Mouse (Mus musculus): ENCODE data around the gene Rreb1. TPM values are rescaled to one million over a fixed set of nuclear protein-coding genes. Genes with fewer than 3 reads are reported as not detected.

The Rreb1 gene
- polyA plus RNA-seq, 1 experiment from 2014 or later: 10.0 TPM

DNA sequence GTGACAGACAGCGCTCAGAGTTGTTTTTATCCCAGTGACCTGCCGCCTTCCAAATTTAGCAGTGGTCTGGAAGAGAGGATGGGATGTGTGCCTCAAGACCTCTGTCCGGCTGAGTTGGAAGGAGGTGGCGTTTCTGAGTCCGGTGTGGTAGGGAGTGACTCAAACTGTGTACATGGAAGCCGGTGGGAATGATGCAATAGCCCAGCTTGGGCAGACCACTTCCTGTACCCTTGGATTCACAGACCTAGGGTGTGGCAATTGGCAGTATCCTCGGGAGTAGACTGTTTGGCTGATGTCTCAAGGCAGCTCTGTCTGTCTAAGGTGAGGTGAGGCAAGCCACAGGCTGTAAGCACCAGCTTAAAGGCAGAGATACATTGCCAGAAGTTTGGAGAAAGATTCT, 6.0 kb downstream of the Rreb1 start:
- WGBS: 45% methylated on average over 7 of the region's 7 CpGs
- no peak overlapping the region for H3K4me3 ChIP-seq (ENCODE audit: low read depth, low read length)
- TF ChIP-seq EP300 (IDR thresholded peaks at IDR 0.05): 0 out of 2 replicates have a peak, but pooled peaks have one; percentile 27
- TF ChIP-seq CTCF (IDR thresholded peaks at IDR 0.05): no peak
- H3K4me2 ChIP-seq (replicated peaks; ENCODE audit: low read depth, low read length): no peak overlapping the region
- no peaks in the 10 kb centered on the region for H3K36me3 ChIP-seq (ENCODE audit: insufficient read depth, low read length)
- no peak overlapping the region for H3K9ac ChIP-seq (replicated peaks; ENCODE audit: low read depth)
- H3K9me3 ChIP-seq (ENCODE audit: low read length): no peaks in the 10 kb centered on the region
- DNase-seq (ENCODE audit: low spot score) (peak; percentile 69), ATAC-seq (peak; percentile 87)
- no peak overlapping the region for H3K27ac ChIP-seq (ENCODE audit: low read length)
- no peaks in the 10 kb centered on the region for H3K27me3 ChIP-seq (replicated peaks; ENCODE audit: insufficient read depth, low read length)
- H3K4me1 ChIP-seq (ENCODE audit: insufficient read depth, low read depth, low read length): no peaks in the 10 kb centered on the region; the same call in 1 of the 2 replicates

DNA sequence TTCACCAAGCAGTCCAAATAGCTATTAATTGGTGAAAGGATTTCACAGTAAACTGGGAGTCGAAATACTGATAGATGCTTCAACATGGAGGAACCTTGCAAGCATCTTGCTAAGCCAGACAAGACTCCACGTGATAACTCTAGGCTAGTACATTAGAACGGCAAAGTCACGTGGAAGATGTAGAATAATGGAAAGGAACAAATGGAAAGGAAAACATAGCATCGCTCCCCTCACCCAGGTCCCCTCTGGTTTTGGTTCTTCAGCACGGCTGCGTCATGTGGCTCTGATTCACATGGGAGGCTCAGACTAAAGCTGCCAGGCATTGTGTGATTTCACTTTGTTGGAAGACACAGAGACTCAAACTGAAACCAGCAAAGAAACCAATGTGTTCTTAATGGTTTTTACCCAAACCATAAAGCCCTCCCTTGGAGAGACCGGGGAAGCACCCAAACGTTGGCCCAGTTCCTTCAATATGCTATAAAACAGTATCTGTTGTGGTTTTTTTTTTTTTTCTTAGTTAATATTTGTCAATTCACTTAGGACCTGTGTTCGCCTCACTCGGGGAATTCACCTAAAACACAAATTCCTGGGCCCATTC, 14.6 kb downstream of the Rreb1 start:
- no peak for ATAC-seq

DNA sequence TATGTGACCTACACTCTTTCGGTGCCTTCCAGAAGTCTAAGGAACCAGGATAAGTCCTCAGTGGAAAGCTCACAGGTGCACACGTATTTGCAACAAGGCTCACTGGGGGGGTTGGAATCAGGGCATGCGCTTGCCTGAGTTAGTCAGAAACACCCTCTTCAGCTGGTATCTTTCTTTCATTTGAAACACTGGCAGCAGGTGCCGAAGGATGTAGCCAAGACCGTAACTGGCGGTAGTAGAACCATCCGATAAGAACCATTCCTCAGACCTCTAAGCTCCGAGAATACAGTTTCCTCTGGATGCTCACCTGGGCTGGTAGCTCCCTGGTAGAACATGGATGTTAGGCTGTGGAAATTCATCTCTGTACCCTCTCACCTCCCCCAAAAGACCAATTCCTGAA, 20.6 kb downstream of the Rreb1 start:
- Histone ChIP-seq H3K27ac (ENCODE audit: low read length) (no peak overlapping the region), H3K4me2 (replicated peaks; ENCODE audit: low read depth, low read length) (no peak overlapping the region), H3K4me1 (ENCODE audit: insufficient read depth, low read depth, low read length) (no peaks in the 10 kb centered on the region), H3K27me3 (replicated peaks; ENCODE audit: insufficient read depth, low read length) (no peaks in the 10 kb centered on the region), H3K9ac (replicated peaks; ENCODE audit: low read depth) (no peak overlapping the region), H3K36me3 (ENCODE audit: insufficient read depth, low read length) (no peaks in the 10 kb centered on the region), H3K9me3 (ENCODE audit: low read length) (no peaks in the 10 kb centered on the region), H3K4me3 (ENCODE audit: low read depth, low read length) (no peak overlapping the region)
- WGBS: 93% methylated on average over 8 of the region's 8 CpGs
- TF ChIP-seq CTCF (IDR thresholded peaks at IDR 0.05) (no peak), EP300 (IDR thresholded peaks at IDR 0.05) (no peak)
- no peak for DNase-seq (ENCODE audit: low spot score)
- no peak for ATAC-seq

More for the DNA sequence above, 14.6 kb downstream of the Rreb1 start:
- no peak overlapping the region for H3K27ac ChIP-seq (ENCODE audit: low read length)
- no peaks in the 10 kb centered on the region for H3K36me3 ChIP-seq (ENCODE audit: insufficient read depth, low read length)
- H3K9me3 ChIP-seq (ENCODE audit: low read length): no peaks in the 10 kb centered on the region
- WGBS: 91% methylated on average over 11 of the region's 11 CpGs
- H3K9ac ChIP-seq (replicated peaks; ENCODE audit: low read depth): no peak overlapping the region
- H3K4me2 ChIP-seq (replicated peaks; ENCODE audit: low read depth, low read length): no peak overlapping the region
- DNase-seq (ENCODE audit: low spot score): no peak
- H3K4me3 ChIP-seq (ENCODE audit: low read depth, low read length): no peak overlapping the region
- TF ChIP-seq EP300 (IDR thresholded peaks at IDR 0.05): no peak
- H3K27me3 ChIP-seq (replicated peaks; ENCODE audit: insufficient read depth, low read length): no peaks in the 10 kb centered on the region
- H3K4me1 ChIP-seq (ENCODE audit: insufficient read depth, low read depth, low read length): no peaks in the 10 kb centered on the region

DNA sequence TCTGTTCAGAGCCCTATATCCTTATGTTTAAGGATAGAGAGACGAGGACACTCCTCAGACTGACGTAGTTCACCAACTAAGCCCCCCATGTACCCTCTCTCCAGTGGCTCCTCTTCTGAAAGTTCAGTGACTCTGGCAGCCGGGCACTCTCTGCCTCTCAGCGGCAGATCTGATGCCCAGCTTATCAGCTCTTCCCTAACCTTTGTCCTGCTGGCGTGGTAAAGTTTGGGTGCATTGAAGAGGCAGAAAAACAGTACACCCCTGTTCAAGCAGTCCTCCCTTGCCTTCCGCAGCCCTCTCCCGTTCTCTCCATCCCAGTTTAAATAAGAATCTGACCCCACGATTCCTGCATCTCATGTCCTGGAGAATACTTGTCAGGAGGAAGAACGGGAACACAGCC, 21.2 kb downstream of the Rreb1 start:
- Histone ChIP-seq H3K27me3 (replicated peaks; ENCODE audit: insufficient read depth, low read length) (no peaks in the 10 kb centered on the region), H3K27ac (ENCODE audit: low read length) (no peak overlapping the region), H3K9ac (replicated peaks; ENCODE audit: low read depth) (no peak overlapping the region), H3K36me3 (ENCODE audit: insufficient read depth, low read length) (no peaks in the 10 kb centered on the region), H3K4me2 (replicated peaks; ENCODE audit: low read depth, low read length) (no peak overlapping the region), H3K9me3 (ENCODE audit: low read length) (no peaks in the 10 kb centered on the region), H3K4me1 (ENCODE audit: insufficient read depth, low read depth, low read length) (no peaks in the 10 kb centered on the region), H3K4me3 (ENCODE audit: low read depth, low read length) (no peak overlapping the region)
- no peak for ATAC-seq
- 64% methylated on average over 9 of the region's 9 CpGs for WGBS
- no peak for DNase-seq (ENCODE audit: low spot score)
- TF ChIP-seq EP300 (IDR thresholded peaks at IDR 0.05) (no peak), CTCF (IDR thresholded peaks at IDR 0.05) (no peak)

DNA sequence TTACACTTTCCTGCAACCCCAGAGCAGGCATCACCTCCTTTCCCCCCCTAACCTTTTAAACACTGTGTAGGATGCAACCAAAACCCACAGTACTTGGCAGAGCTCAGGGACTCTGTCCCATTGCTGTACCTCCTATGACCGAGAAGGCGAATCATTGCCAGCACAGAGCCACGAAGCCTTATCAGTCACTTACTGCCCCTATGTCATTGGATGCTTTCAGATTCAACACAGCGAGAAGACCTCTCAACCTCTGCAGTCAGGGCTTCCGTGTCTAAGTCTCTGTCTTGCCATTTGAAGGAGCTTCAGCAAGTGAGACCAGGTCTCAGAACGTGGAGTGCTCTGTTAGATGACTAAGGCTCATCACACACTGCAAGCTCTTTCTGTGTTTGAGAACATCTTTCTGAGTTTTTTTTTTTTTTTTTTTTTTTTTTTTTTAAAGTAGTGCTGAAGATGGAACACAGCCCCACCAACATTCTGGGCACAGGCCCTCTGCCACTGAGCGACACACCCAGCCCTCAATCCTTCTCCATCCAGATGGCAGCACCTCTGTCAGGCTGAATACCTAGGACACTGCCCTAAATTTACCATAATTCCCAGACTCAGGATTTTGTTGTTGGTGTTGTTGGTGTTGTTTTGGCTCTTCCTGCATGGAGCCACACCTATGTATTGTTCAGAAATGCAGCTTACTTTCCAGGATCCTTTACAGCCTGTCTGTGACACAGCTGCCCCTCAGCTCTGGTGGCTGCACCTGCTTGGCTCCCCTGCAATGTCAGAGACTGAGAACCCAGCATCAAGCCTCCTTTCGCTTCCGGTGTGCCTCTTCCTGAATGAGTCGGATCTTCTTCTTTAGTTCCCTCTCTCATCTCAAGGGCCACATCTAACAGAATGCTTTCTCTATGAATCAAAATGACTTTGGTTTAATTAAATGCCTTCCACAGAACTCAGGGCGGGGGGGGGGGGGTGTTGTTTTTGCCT, 23.2 kb downstream of the Rreb1 start:
- H3K9me3 ChIP-seq (ENCODE audit: low read length): no peaks in the 10 kb centered on the region
- no peak overlapping the region for H3K9ac ChIP-seq (replicated peaks; ENCODE audit: low read depth)
- H3K4me1 ChIP-seq (ENCODE audit: insufficient read depth, low read depth, low read length): no peaks in the 10 kb centered on the region
- TF ChIP-seq CTCF (IDR thresholded peaks at IDR 0.05): no peak
- TF ChIP-seq EP300 (IDR thresholded peaks at IDR 0.05): no peak
- H3K36me3 ChIP-seq (ENCODE audit: insufficient read depth, low read length): no peaks in the 10 kb centered on the region
- H3K27me3 ChIP-seq (replicated peaks; ENCODE audit: insufficient read depth, low read length): no peaks in the 10 kb centered on the region
- no peak overlapping the region for H3K4me2 ChIP-seq (replicated peaks; ENCODE audit: low read depth, low read length)
- H3K27ac ChIP-seq (ENCODE audit: low read length): no peak overlapping the region
- no peak overlapping the region for H3K4me3 ChIP-seq (ENCODE audit: low read depth, low read length)
- no peak for DNase-seq (ENCODE audit: low spot score)
- no peak for ATAC-seq
- 63% methylated on average over 11 of the region's 11 CpGs for WGBS

DNA sequence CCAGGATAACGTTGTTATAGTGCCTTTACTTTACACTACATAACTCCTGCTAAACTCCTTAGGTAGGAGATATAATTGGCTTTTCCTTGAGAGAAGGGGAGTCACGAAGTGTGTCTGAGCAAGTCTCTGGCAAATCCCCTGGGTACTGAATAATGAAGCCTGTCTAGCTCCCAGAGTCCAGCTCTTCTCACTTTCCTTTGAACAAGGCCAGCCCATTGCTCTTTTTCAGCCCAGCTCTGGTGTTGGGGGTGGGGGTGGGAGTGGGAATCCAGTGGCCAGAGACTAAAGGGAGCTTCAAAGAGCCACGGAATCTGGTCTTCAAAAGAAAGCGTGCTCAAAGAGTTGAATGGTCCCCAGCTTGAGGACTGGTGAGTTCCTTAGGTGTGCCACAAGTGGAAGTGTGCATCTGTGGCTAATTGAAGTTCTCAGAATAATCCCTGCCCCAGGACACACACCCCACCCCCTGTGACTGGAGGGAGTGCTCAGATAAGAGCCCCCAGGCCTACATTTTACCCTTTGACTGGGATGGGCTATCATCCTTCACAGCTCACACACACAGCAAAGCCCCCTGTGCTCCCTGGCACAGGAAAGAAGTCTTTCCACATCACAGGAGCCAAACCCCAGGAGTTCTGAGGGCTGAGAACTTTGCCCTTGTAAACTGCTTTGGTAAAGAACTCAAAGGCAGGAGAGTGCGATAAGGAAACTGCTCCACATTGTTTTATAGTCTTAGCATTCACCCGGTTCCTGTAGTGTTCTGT, 24.2 kb downstream of the Rreb1 start:
- Histone ChIP-seq H3K27me3 (replicated peaks; ENCODE audit: insufficient read depth, low read length) (no peaks in the 10 kb centered on the region), H3K9me3 (ENCODE audit: low read length) (no peaks in the 10 kb centered on the region), H3K9ac (replicated peaks; ENCODE audit: low read depth) (no peak overlapping the region), H3K27ac (ENCODE audit: low read length) (0 out of 2 replicates have a peak overlapping the region, but pooled peaks have one; percentile 26), H3K4me2 (replicated peaks; ENCODE audit: low read depth, low read length) (no peak overlapping the region), H3K4me3 (ENCODE audit: low read depth, low read length) (no peak overlapping the region), H3K4me1 (ENCODE audit: insufficient read depth, low read depth, low read length) (no peaks in the 10 kb centered on the region), H3K36me3 (ENCODE audit: insufficient read depth, low read length) (no peaks in the 10 kb centered on the region)
- TF ChIP-seq CTCF (IDR thresholded peaks at IDR 0.05) (no peak), EP300 (IDR thresholded peaks at IDR 0.05) (no peak)
- no peak for ATAC-seq
- 41% methylated on average over 6 of the region's 6 CpGs for WGBS
- DNase-seq (ENCODE audit: low spot score): no peak

All from lung, postnatal 0 days (tissue).